Mouse (Mus musculus): Measurements from ENCODE around the gene Vmn1r192. TPM values are rescaled to one million over a fixed set of nuclear protein-coding genes. Genes with fewer than 3 reads are reported as not detected.
"Not testable (repeated sequence)": the region's sequence is repeated elsewhere in the genome, so short reads cannot be mapped to it uniquely, and the experiment has no call there.

Gene Vmn1r192
- polyA plus RNA-seq (2015; fragmentation: Nextera tagmentation; extraction: Ambion mirVana), result not detected in 2 replicates

- Histone ChIP-seq H3K36me3 (no peaks in the 10 kb centered on the region), H3K27ac (replicated peaks) (no peak within 1 kb of the TSS), H3K9ac (no peak within 1 kb of the TSS), H3K27me3 (no peaks in the 10 kb centered on the region), H3K4me2 (no peak within 1 kb of the TSS), H3K9me3 (no peaks in the 10 kb centered on the region), H3K4me3 (no peak within 1 kb of the TSS), H3K4me1 (replicated peaks) (no peaks in the 10 kb centered on the region)
- no peak for ATAC-seq (ENCODE audit: low FRiP score, low read depth)
Observed at GRCm38 (mm10) chr13:22191041-22191440, at the start of gene Vmn1r192. Gene Vmn1r192 (minus strand): TSS chr13:22191141.

GRCm38 (mm10) chr13:22223060-22223459, 32.1 kb upstream of the Vmn1r192 start, which contains the start of gene Vmn1r193:
Gene Vmn1r193 (minus strand): TSS chr13:22223160.
- 82% methylated on average over 1 of the region's 1 CpGs for WGBS
- not testable (repeated sequence) for H3K36me3 ChIP-seq; H3K27me3 ChIP-seq; H3K4me2 ChIP-seq; H3K27ac ChIP-seq (replicated peaks); H3K9ac ChIP-seq; H3K4me3 ChIP-seq; H3K4me1 ChIP-seq (replicated peaks); H3K9me3 ChIP-seq; ATAC-seq (ENCODE audit: low FRiP score, low read depth)

GRCm38 (mm10) chr13:22192756-22193155, 1.8 kb upstream of the Vmn1r192 start:
- not testable (repeated sequence) for H3K27me3 ChIP-seq; ATAC-seq (ENCODE audit: low FRiP score, low read depth); H3K27ac ChIP-seq (replicated peaks); H3K4me3 ChIP-seq; H3K9me3 ChIP-seq; H3K4me1 ChIP-seq (replicated peaks); H3K9ac ChIP-seq; H3K36me3 ChIP-seq; H3K4me2 ChIP-seq
- 66% methylated on average over 3 of the region's 3 CpGs for WGBS

GRCm38 (mm10) chr13:22190385-22190784, 556 bp downstream of the Vmn1r192 start:
- Histone ChIP-seq H3K27ac (replicated peaks) (no peak overlapping the region), H3K9me3 (no peaks in the 10 kb centered on the region), H3K4me1 (replicated peaks) (no peaks in the 10 kb centered on the region), H3K27me3 (no peaks in the 10 kb centered on the region), H3K4me2 (no peak overlapping the region), H3K36me3 (no peaks in the 10 kb centered on the region), H3K4me3 (no peak overlapping the region), H3K9ac (no peak overlapping the region)
- no peak for ATAC-seq (ENCODE audit: low FRiP score, low read depth)
- 83% methylated on average over 2 of the region's 2 CpGs for WGBS

- ATAC-seq (ENCODE audit: low FRiP score, low read depth), result no peak
Observed at GRCm38 (mm10) chr13:22189313-22189712, 1.6 kb downstream of the Vmn1r192 start.

GRCm38 (mm10) chr13:22183869-22184268, 7.1 kb downstream of the Vmn1r192 start, which contains the start of gene Vmn1r191:
Gene Vmn1r191 (minus strand): TSS chr13:22183969.
- H3K27ac ChIP-seq (replicated peaks), result no peak within 1 kb of the TSS
- H3K9ac ChIP-seq, result no peak within 1 kb of the TSS
- no peak within 1 kb of the TSS for H3K4me3 ChIP-seq
- no peak for ATAC-seq (ENCODE audit: low FRiP score, low read depth)
- H3K9me3 ChIP-seq, result no peaks in the 10 kb centered on the region
- no peaks in the 10 kb centered on the region for H3K36me3 ChIP-seq
- no peaks in the 10 kb centered on the region for H3K27me3 ChIP-seq
- H3K4me1 ChIP-seq (replicated peaks), result no peaks in the 10 kb centered on the region
- WGBS, result 69% methylated on average over 1 of the region's 1 CpGs
- no peak within 1 kb of the TSS for H3K4me2 ChIP-seq

More at GRCm38 (mm10) chr13:22189313-22189712, 1.6 kb downstream of the Vmn1r192 start:
- Histone ChIP-seq H3K4me3 (no peak overlapping the region), H3K4me2 (no peak overlapping the region), H3K27ac (replicated peaks) (no peak overlapping the region), H3K9ac (no peak overlapping the region), H3K36me3 (no peaks in the 10 kb centered on the region), H3K9me3 (no peaks in the 10 kb centered on the region), H3K4me1 (replicated peaks) (no peaks in the 10 kb centered on the region), H3K27me3 (no peaks in the 10 kb centered on the region)
- WGBS, result 90% methylated on average over 2 of the region's 2 CpGs

GRCm38 (mm10) chr13:22168416-22168815, 22.5 kb downstream of the Vmn1r192 start:
- ATAC-seq (ENCODE audit: low FRiP score, low read depth), result no peak
- H3K4me1 ChIP-seq (replicated peaks), result no peaks in the 10 kb centered on the region
- H3K9ac ChIP-seq, result no peak overlapping the region
- H3K27me3 ChIP-seq, result no peaks in the 10 kb centered on the region
- H3K9me3 ChIP-seq, result peaks cover 6% of the 10 kb centered on the region; the same call in 1 of the 2 replicates
- no peak overlapping the region for H3K27ac ChIP-seq (replicated peaks)
- H3K4me2 ChIP-seq, result no peak overlapping the region
- no peak overlapping the region for H3K4me3 ChIP-seq
- no peaks in the 10 kb centered on the region for H3K36me3 ChIP-seq
- WGBS, result 95% methylated on average over 15 of the region's 15 CpGs

GRCm38 (mm10) chr13:22136495-22137293, 54.2 kb downstream of the Vmn1r192 start:
- H3K4me3 ChIP-seq; ATAC-seq (ENCODE audit: low FRiP score, low read depth); H3K9ac ChIP-seq; H3K27me3 ChIP-seq; H3K4me1 ChIP-seq (replicated peaks); H3K27ac ChIP-seq (replicated peaks); H3K9me3 ChIP-seq; H3K36me3 ChIP-seq; H3K4me2 ChIP-seq: not testable (repeated sequence)
- WGBS, result 76% methylated on average over 5 of the region's 5 CpGs

Small RNA genes lying within 50 kb of the gene (microRNA-seq; reads per million reads assigned to microRNA genes)
- gene Gm23282 (not detected), gene Gm25084 (not detected)

Other genes with a start within 250 kb of the Vmn1r192 start
- gene Zfp184, start 246.0 kb downstream of the Vmn1r192 start, polyA plus RNA-seq (2015; fragmentation: Nextera tagmentation; extraction: Ambion mirVana), result 11.7 and 12.3 TPM in 2 replicates
- gene Pom121l2, start 209.9 kb downstream of the Vmn1r192 start, polyA plus RNA-seq (2015; fragmentation: Nextera tagmentation; extraction: Ambion mirVana), result 0.08 TPM in 1 of 2 replicates, not detected in the other
- gene Prss16, start 181.4 kb downstream of the Vmn1r192 start, polyA plus RNA-seq (2015; fragmentation: Nextera tagmentation; extraction: Ambion mirVana), result 0.14 TPM in 1 of 2 replicates, not detected in the other
- gene Hist1h2ah, start 155.6 kb downstream of the Vmn1r192 start, polyA plus RNA-seq (2015; fragmentation: Nextera tagmentation; extraction: Ambion mirVana), result 1.7 and 2.2 TPM in 2 replicates
- gene Hist1h2bk, start 155.3 kb downstream of the Vmn1r192 start, polyA plus RNA-seq (2015; fragmentation: Nextera tagmentation; extraction: Ambion mirVana), result 1.2 and 1.5 TPM in 2 replicates
- 8.4 and 10.7 TPM in 2 replicates for gene Hist1h4i, start 149.8 kb downstream of the Vmn1r192 start, polyA plus RNA-seq (2015; fragmentation: Nextera tagmentation; extraction: Ambion mirVana)
- gene Hist1h2ag, start 148.2 kb downstream of the Vmn1r192 start, polyA plus RNA-seq (2015; fragmentation: Nextera tagmentation; extraction: Ambion mirVana), result 6.5 and 10.3 TPM in 2 replicates
- gene Hist1h2bj, start 147.9 kb downstream of the Vmn1r192 start, polyA plus RNA-seq (2015; fragmentation: Nextera tagmentation; extraction: Ambion mirVana), result 2.3 and 2.9 TPM in 2 replicates
- gene Vmn1r188, start 106.7 kb downstream of the Vmn1r192 start, polyA plus RNA-seq (2015; fragmentation: Nextera tagmentation; extraction: Ambion mirVana), result not detected in 2 replicates
- gene Vmn1r189, start 85.3 kb downstream of the Vmn1r192 start, polyA plus RNA-seq (2015; fragmentation: Nextera tagmentation; extraction: Ambion mirVana), result not detected in 2 replicates
- not detected in 2 replicates for gene Vmn1r191, start 7.2 kb downstream of the Vmn1r192 start, polyA plus RNA-seq (2015; fragmentation: Nextera tagmentation; extraction: Ambion mirVana)
- gene Vmn1r193, start 32.0 kb upstream of the Vmn1r192 start, polyA plus RNA-seq (2015; fragmentation: Nextera tagmentation; extraction: Ambion mirVana), result not detected in 2 replicates
- gene Vmn1r194, start 53.1 kb upstream of the Vmn1r192 start, polyA plus RNA-seq (2015; fragmentation: Nextera tagmentation; extraction: Ambion mirVana), result not detected in 2 replicates
- not detected in 2 replicates for gene Vmn1r195, start 79.4 kb upstream of the Vmn1r192 start, polyA plus RNA-seq (2015; fragmentation: Nextera tagmentation; extraction: Ambion mirVana)
- not detected in 2 replicates for gene Vmn1r196, start 98.8 kb upstream of the Vmn1r192 start, polyA plus RNA-seq (2015; fragmentation: Nextera tagmentation; extraction: Ambion mirVana)
- gene Vmn1r197, start 133.4 kb upstream of the Vmn1r192 start, polyA plus RNA-seq (2015; fragmentation: Nextera tagmentation; extraction: Ambion mirVana), result not detected in 2 replicates
- gene Vmn1r198, start 159.2 kb upstream of the Vmn1r192 start, polyA plus RNA-seq (2015; fragmentation: Nextera tagmentation; extraction: Ambion mirVana), result not detected in 2 replicates
- gene Vmn1r199, start 188.7 kb upstream of the Vmn1r192 start, polyA plus RNA-seq (2015; fragmentation: Nextera tagmentation; extraction: Ambion mirVana), result not detected in 2 replicates
- 0.05 TPM in 1 of 2 replicates, not detected in the other for gene Vmn1r200, start 199.2 kb upstream of the Vmn1r192 start, polyA plus RNA-seq (2015; fragmentation: Nextera tagmentation; extraction: Ambion mirVana)

Data from hindbrain, embryonic 15.5 days (tissue).